Mouse (Mus musculus) thymus, postnatal 25 days (tissue): ENCODE data around the gene Fam228b.
"Not testable (repeated sequence)": the region's sequence is repeated elsewhere in the genome, so short reads cannot be mapped to it uniquely, and the experiment has no call there.

Experiments
- DNase-seq: peaks from one replicate; pipeline ENCODE4 v3.0.0; 2022

Fam228b gene

DNA sequence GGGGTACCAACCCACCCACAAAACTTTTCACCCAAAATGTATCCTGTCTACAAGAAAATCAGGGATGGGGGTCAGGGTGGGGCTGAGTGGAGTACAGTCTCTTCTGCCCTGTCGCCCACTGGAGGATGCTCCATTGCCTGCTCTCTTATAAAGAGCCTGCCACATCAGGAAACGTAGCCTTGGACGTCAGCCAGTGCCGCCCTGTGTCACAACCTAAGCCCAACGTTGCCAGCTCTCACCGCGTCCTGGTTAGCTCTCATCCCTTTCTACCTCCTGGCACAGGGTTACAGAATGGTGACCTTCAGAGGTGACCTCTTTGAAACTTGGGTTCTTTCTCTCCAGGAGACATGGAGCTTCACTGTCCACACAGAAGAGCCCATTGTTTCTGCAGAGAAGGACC lies 28.2 kb downstream of the Fam228b start:
- no peak for DNase-seq

DNA sequence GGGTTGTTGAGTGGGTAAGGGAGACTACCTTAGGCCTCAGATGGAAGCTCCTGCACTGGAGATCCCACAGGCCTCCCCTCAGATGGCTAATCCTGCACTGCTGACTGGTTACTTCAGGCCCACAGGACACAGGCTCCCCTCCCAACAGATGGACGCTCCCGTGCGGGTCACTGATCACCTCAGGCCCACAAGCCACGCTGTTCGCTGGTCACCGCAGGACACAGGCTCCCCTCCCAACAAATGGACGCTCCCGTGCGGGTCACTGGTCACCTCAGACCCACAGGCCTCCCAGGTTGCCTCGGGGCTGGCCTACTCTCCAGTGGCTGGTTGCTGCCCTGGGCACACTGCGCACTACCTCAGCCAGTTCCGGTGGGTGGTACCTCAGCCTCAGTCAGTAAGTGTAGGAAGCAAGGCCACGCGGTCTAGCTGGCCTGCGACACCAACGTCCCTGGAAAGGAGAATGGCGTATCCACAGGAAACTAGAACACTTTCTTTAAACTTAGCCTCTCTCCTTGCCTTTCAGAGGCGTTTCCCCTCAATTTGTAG lies 31.0 kb downstream of the Fam228b start, which contains the start of gene Fam228a:
Gene Fam228a (minus strand): TSS at position 400 of the 546 bp plus-strand sequence.
- no peak for DNase-seq

DNA sequence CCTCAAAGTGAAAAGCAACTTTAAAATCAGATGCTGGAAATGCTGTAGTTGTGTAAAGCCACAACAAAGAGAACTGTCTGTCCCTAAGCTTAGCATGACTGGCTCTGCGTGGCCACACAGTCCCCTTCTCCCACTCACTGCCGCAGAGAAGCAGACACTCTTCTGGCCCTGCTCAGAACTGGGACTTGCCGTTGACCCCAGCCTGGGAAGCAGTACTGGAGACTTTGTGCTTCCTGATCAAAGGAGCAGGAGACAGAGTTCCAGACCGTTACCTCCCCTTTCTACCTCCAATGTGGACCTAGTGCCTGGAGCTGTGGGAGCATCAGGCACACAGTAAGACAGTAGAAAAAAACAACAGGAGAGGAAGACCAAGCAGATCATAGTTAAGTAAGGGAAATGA lies 36.7 kb downstream of the Fam228b start:
- DNase-seq: no peak

DNA sequence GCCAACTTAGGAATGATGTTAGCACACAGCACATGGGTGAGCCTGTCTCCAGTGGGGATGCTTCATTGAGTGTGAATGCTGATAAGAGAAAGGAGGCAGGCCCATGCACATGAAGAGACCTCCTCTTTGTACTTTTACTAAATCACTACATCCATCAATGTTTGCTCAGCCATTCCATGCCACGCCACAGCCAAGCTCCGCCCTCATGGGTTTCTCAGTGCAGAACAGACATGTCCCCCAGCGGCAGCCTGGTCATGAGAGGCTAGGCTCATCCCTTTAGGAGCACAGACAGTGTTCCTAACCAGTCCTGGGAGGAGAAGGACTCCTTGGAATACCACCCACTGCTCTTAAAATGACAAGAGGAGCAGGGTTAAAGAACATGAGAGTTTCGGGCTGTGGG lies 37.4 kb downstream of the Fam228b start:
- no peak for DNase-seq

DNA sequence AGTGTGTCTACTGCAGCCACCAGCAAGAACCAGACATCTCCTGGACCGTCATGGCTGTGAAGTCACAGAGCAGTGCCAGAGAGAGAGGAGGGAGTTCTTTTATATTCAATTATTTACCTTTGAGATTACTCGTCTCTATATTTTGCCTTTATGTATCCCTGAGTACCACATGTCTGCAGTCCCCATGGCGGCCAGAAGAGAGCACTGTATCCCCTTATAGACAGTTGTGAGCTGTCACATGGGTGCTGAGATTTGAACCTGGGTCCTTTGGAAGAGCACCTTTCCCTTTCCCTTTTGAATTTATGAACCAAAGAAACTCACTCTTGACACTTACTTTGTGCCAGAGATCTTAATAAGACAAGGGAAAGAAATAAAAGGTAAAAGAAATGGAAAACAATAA lies 39.9 kb downstream of the Fam228b start:
- DNase-seq: no peak

DNA sequence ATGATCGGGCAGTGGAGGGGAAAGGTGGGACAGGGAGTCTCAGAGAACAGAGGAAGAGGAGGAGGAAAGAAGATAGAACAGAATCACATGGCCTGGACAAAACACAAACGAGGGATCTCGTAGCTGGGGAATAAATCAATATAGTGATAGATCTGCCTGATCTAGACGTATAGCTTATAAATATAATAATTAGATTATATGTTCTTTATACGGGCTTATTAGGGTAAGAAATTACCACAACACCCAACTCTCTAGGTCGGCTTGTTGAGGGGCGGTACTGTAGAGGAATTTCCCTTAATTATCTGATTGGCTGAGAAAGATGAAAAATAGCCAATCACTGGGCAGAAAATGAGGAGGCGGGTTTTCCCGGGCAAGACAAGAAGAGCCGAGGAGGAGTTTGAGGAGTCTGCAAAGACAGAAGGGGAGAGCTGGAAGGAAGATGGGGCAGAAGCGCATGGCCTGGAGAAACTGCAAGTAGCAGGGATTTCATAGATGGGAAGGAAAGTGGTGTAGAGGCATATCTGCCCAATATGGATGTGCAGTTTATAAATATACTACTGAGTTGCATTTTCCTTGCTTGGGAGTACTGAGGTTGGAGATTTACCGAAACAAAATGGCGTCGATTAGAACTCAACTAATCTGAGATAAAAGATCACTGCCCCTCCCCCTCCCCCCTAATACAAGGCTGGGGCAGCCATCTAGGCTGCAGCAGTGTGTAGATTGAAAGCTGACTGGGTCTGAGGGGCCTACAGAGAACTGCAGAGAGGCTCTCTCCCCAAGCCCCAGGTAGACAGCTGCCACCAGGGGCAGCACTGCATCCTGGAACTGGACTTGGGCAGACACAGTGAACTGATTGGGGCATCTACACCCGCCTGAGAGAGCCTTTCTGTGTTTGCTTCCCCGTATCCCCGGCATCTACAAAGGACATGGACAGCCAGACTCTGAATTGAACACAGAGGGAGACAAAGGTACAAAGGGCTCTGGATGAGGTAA lies 49.0 kb downstream of the Fam228b start:
- no peak for DNase-seq

DNA sequence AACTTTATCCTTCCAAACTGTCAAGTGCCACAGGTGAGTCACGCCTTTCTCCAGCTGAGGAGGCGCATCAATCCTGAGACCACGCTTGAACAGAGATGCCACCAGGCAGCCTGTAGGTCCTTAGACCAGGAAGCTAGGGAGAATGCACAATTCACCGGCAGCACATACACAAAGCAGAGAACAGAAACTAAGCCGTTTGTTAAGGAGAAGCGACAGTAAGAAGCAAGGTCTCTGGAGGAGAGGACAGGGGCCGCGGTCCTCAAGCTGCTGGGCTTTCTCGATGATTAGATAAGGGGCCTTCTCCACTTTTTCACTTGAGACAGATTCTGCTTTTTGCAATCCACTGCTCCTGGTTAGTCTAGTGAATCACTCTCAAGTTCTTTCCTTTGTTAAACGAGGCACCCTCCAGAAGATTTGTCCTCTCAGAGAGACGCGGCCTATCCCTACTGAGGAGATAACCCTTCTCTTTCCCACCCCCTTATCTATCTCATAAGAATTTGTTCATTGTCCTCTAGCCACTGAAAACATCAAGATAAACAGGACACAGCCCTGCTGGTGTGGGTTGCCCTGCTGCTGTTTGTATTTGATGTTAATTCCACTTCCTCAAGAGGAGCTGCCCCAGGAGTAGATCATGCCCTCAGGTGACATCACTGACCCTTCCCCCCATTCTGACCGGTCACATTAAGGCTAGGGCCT lies 49.9 kb downstream of the Fam228b start:
- no peak for DNase-seq

DNA sequence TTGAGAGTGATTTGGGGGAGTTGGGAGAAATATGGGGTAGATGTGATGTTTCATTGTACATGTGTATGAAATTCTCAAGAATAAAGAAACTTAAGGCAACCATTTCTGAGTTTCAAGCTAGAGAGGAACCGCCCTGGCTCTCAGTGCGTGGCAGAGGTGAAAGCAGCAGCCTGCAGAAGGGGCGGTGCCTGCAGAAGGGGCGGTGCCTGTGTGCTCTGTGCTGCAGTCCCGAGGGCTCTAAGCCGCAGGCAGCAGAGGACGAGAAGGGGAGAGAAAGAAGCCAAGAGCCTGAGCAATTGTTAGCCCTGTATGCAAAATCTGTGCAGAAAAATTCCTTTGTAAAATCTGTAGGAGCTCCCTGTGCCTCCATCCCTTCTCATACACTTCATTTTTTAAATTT lies 51.6 kb downstream of the Fam228b start:
- DNase-seq: peak; percentile 33

DNA sequence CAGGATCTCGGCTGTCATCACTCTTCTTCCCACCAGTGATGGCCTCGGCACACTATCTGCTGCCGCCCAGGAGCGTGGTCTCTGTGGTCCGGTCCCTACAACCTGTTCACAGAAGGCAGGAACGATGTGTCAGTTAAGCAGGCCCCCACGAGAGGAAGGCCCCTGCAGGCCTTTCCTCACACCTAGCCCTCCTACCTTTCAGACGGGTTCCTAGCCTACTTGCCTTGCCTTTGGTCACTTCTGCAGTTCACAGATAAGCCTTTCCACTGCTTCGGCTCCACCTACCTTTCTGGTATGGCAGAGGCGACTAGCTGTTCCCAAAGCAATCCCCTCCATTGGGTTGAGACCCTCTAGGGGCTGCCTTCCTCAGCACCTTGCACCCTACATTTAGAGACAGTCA lies 53.5 kb downstream of the Fam228b start:
- DNase-seq: no peak

DNA sequence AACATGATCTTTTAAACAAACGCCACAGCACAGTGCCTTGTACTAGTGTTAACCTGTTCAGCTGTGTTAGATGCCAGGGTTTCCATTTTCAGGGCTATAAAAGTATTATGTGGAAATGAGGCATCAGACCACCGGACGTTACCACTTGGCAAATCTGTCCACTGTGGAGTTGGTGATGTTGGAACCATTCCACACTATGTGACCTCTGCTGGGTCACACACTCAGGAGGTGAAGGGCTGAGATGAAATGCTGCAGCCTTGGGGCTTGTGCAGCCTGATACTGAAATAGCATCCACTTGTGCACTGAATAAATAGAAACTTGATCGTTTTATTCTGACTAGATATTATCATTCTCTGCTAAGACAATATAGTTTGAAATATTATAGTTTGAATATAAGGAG lies 55.7 kb downstream of the Fam228b start:
- DNase-seq: no peak

DNA sequence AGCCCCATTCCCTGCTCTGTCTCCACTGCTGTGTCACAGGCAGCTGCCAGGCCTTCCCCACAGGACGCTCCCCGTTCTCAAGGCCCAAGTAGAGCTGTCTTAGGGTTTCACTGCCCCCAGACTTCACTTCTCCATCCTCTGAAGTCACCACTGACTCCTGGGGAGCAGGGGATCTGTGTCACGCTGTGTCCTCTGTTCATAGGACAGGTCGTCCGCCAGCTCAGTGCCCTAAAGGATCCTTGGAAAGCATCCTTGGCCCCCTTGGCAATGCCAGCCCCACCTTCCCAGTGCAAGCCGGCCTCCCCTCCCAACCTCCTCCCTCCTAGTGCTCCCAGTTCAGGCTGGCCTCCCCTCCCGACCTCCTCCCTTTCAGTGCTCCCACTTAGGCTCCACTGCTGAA lies 59.1 kb downstream of the Fam228b start:
- DNase-seq: no peak

DNA sequence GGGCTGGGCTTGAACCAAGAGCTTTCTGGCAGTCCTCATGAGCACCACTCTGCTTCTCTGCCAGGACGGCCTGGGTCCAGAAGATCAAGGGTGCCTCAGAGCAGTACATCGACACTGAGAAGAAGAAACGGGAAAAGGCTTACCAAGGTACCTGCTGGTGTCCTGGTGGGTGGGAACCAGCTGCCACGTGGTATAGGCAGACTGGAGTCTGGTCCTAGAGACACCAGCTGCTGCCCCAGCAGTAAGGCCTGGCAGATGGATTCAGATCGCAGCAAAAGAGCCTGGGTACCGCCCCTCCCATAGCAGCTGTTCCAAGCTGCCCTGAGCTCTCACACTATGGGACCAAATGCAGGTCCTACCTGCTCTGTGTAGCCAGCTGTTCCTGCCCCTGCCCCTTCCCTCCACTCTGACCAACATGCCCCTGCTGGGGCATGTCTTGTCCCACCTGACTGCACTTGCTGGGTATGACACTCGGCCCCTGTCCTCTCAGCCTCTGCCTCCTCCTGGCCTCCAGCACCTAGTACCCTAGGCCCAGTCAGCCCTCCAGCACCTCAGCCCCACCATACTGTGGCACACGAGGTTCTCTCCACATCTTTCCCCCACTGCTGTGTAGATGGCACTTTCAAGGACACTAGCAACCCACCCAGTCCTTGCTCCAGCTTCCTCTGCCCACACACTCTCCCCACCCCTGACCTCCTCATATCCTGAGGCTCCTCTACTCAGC lies 60.0 kb downstream of the Fam228b start:
- DNase-seq: no peak

DNA sequence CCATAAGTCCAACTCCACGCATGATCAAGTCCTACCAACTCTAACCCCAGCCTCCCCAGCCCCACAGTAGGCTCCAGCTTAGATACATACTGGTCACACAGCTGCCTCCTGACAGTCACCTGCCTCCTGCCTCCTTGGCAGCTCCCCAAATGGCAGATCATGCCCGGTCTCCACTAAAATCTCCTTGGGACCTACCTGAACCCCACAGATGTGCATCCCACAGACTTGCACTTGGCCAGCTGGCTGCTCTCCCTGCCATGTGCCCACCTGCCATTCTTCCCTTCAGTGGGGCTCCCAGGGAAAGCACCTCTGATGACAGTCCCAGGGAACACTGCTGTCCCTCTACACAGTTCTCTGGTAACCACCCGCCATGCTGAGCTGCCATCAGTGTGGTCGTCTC lies 60.8 kb downstream of the Fam228b start:
- DNase-seq: no peak

DNA sequence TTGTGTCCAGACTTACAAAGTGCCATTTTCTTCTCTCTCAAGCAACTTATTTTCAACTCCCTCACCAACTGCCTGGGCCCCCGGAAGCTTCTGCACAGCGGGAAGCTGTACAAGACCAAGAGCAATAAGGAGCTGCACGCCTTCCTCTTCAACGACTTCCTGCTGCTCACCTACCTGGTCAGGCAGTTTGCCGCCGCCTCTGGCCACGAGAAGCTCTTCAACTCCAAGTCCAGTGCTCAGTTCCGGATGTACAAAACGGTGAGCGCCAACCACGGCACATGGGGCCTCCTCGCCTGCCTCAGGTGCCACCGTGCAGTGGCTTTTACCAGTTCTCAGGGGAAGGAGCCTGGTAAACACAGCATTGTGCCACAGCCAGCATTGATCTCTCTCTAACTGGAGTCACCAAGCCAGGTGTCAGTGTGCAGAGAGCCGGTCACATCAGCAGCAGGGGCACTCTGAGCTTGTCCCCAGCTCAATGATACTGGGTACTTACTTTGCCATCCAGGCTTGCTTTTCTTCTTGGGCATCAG lies 61.5 kb downstream of the Fam228b start:
- DNase-seq: peak; percentile 27

DNA sequence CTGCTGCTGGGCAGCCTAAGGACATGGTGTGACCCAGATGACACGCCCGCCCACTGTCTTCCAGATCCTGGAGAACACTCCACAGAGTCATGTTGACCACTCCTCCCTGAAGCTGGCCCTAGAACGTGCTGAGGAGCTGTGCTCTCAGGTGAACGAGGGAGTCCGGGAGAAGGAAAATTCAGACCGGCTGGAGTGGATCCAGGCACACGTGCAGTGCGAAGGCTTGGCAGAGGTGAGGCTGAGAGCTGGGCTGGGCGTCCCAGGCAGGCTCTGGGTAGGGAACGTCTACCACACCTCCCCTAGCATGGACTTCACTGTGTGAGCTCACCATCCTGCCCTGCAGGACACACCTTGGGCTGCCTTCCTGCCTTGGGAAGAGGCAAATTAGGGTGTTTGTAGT lies 62.2 kb downstream of the Fam228b start:
- no peak for DNase-seq

DNA sequence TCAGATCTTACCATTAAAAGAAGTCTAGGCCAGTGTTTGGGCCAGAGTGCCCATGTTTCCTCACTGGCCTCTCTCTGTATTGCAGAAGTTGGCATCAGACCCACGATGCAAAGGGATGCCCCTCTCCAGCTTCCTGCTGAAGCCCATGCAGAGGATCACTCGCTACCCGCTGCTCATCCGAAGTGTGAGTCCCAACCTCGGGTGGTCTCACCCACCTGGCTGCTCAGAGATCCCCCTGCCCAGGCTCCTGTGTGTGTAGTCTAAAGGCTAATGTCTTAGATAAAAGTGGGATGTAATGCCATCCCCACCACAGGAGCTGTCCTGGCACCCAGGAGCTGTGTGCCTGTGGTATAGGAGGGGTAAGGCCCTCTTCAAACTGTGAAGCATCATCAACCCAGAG lies 62.9 kb downstream of the Fam228b start:
- no peak for DNase-seq

DNA sequence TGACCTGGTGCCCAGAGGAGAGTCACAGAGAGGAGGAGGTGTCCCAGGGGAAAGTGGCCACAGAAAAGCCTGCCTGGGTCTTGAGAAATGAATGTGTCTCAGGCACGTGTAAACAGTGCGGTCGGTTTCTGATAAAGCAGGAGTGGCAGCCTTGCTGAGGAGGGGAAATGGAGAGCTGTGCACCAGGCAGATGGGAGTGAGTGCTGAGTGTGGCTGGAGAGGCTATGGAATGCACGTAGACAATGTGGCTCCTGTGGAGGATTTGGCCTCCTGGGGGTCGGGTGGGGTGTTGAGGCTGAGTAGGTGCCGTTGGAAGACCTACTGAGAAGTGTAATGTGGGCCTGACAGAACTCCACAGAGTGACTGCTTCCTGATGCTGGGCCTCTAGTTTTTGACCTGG lies 63.4 kb downstream of the Fam228b start:
- not testable (repeated sequence) for DNase-seq

DNA sequence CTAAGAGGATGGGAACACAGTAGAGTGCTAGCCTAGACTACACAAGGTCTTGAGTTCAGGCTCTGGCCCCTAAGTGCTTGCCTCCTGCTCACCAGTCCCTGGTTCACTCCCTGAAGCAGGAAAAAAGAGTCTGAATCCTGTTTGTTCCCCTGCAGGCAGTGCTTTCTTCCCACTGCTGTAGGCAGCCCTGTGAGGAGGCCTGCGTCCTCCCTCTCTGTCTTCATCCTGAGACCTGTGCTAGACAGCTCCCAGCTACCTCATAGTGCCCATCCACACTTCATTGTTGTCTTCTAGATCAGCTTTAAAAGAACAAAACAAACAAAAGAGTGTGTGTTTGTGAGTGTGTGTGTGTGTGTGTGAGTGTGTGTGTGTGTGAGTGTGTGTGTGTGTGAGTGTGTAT lies 74.5 kb downstream of the Fam228b start:
- DNase-seq: no peak

DNA sequence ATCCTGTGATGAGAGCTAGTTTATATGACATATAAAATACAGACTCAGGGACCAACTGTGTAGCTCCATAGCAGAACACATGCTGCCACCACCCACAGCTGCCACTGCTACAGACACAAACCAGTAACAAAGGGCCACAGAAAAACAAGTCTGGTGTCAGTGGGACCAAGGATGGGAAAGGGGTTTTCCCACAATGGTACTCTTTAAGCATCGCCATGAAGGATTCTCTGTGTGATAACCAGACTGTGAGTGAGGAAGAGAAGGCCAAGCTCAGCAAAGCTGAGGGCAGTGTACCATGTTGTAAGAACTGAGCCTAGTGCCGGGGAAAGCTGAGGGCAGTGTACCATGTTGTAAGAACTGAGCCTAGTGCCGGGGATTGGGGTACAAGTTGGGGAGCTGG lies 77.9 kb downstream of the Fam228b start:
- DNase-seq: no peak
